Mouse (Mus musculus) bone marrow, adult 2 months (tissue): ENCODE measurements around the gene Tmub1.

ENCODE experiments used
- CTCF ChIP-seq: fragments of 200-500 bp; IDR thresholded peaks from 2 replicates; pipeline ENCODE4 v1.5.1; 2011; ENCODE audit warnings: low read length, control low read depth; ENCODE audit not compliant: control insufficient read depth, insufficient read depth
- POLR2A ChIP-seq: fragments of 200-500 bp; IDR thresholded peaks from 2 replicates; pipeline ENCODE4 v1.6.1; 2011; ENCODE audit warnings: low read depth, mild to moderate bottlenecking, control low read depth, low read length, borderline replicate concordance; ENCODE audit not compliant: control insufficient read depth

DNA sequence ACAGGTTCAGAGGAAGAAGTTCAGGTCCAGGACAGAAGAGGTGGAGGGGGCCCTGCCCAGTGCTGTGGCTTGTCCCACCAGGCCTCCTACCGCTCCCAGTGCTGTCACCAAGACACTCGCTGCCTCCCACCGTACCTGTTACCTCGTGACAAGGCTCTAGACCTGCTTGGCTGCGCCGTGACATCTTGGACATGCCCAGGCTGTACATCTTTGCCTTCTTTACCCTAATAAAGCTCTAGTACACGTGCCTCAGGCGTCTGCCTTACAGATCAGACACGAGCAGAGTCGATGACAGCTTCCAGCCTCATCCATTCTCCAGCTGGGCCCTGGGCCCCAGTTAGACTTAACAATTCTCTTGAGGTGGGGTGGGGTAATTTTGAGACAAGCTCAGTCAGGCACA lies 30.1 kb downstream of the Tmub1 start:
- no peak for TF ChIP-seq CTCF
- TF ChIP-seq POLR2A = no peak
